In the genomic region with DNA sequence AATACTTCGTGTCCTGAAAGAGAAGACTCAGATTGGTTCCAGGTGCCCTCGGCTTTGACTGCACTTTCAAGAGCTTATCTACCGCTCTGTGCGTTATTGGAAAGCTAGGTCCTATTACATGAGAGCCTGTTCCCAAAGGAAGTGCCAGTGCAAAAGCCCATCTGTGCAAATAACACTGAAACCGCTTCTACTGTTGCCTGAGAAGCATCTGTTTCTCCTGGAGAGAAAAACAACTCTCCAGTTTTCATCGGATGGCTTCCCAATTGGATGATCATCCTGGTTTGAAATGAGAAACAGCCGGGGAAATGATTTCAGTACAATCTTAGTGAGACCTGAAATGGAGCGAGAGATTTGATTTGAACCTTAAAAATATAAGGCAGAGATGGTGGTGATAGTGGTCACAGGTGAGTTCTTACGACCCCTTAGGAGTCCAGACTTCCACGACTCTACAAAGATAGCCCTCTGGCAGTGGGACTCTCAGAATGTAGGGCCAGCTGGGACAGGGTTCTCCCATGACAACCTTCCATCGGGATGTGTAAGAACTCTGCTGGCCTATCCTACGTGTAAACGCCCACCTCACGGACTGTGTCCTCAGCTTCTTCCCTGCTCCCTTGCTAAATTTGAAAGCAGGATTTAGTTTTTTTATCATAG, we compare ENCODE assay signal across 14 mouse cellular contexts.
DNase-seq lines count a peak whose midpoint lies in the region; ATAC-seq and TF ChIP-seq lines count a peak whose summit lies in the region.
"Had no signal": no experiment of that assay in that cellular context is flagged by ENCODE, and none has a peak within 500 bp of the region (broad histone marks: within the 10 kb centered on the region; RNA-seq: fewer than 3 reads in every experiment).

No protein-coding gene starts in this region.

- H3K27me3 ChIP-seq in hindbrain, postnatal 0 days (ENCODE audit: insufficient read depth, low read length): no peaks in the 10 kb centered on the region
- H3K27me3 ChIP-seq: hindbrain, embryonic 15.5 days had no signal

- ATAC-seq in hindbrain, postnatal 0 days: no peak

- H3K4me3 ChIP-seq in hindbrain, postnatal 0 days (ENCODE audit: low read length): no peak overlapping the region
- H3K4me3 ChIP-seq: heart, embryonic 10.5 days; hindbrain, embryonic 15.5 days had no signal

- H3K4me1 ChIP-seq in hindbrain, postnatal 0 days (ENCODE audit: insufficient read depth, low read length): no peaks in the 10 kb centered on the region
- H3K4me1 ChIP-seq: heart, embryonic 10.5 days had no signal

- H3K9ac ChIP-seq in hindbrain, postnatal 0 days (replicated peaks; ENCODE audit: low read length): no peak overlapping the region
- H3K9ac ChIP-seq: hindbrain, embryonic 15.5 days had no signal

- no peaks in the 10 kb centered on the region for H3K9me3 ChIP-seq in hindbrain, postnatal 0 days (ENCODE audit: low read length)
- H3K9me3 ChIP-seq: heart, embryonic 10.5 days; hindbrain, embryonic 15.5 days had no signal

- peak; percentile 30 for DNase-seq in embryo, embryonic 10 days (ENCODE audit: low spot score)
- DNase-seq in embryo, embryonic 9.5 days (ENCODE audit: extremely low spot score): no peak
- peak; percentile 17 for DNase-seq in left cerebral cortex, postnatal 4 days
- DNase-seq in left cerebral cortex, adult 11 months (ENCODE audit: low spot score): no peak
- DNase-seq in cerebellum, adult 9-11 months: peak; percentile 78
- DNase-seq in hindbrain, postnatal 0 days (ENCODE audit: low spot score): peak; percentile 60
- no peak for DNase-seq in MN1 (ENCODE audit: low spot score)
- DNase-seq in lung, adult 18-20 months: no peak
- DNase-seq: kidney, postnatal 14 days; lung, postnatal 4 days; thymus, adult 18-20 months had no signal

- H3K27ac ChIP-seq in hindbrain, postnatal 0 days: peak overlapping the region; percentile 52
- H3K27ac ChIP-seq: heart, embryonic 10.5 days; hindbrain, embryonic 15.5 days had no signal

- no peak overlapping the region for H3K4me2 ChIP-seq in hindbrain, postnatal 0 days (ENCODE audit: low read depth, low read length)
- H3K4me2 ChIP-seq: hindbrain, embryonic 15.5 days; liver, embryonic 11.5 days had no signal

- intact Hi-C loops in left cerebral cortex, postnatal 4 days (cut with DNase I): no loop called here

- H3K36me3 ChIP-seq in hindbrain, postnatal 0 days (ENCODE audit: insufficient read depth, low read length): no peaks in the 10 kb centered on the region
- H3K36me3 ChIP-seq: heart, embryonic 10.5 days; hindbrain, embryonic 15.5 days had no signal

- no peak for TF ChIP-seq CTCF in hindbrain, postnatal 0 days (IDR thresholded peaks at IDR 0.05; ENCODE audit: low read depth)

- 58% methylated on average over 14 of the region's 14 CpGs for WGBS in hindbrain, postnatal 0 days

Comparison
In these comparisons a context has a peak if more than half of its experiments do, and no peak if none do; other contexts are left out.
1. DNase-seq: peak in embryo, embryonic 10 days (single experiment), left cerebral cortex, postnatal 4 days (single experiment), cerebellum, adult 9-11 months (single experiment) and hindbrain, postnatal 0 days (single experiment); none in embryo, embryonic 9.5 days (single experiment), left cerebral cortex, adult 11 months (single experiment), MN1 (single experiment) and lung, adult 18-20 months (0 of 2).